Mouse (Mus musculus) layer of hippocampus, adult 2 months (tissue): Measurements from ENCODE around the gene Mmel1. TPM values are rescaled to one million over a fixed set of nuclear protein-coding genes. Genes with fewer than 3 reads are reported as not detected.

Source experiments
- DNase-seq, 2 experiments: peaks; one replicate each; pipeline ENCODE4 v3.0.0; 2022; ENCODE audit warnings: low spot score in 2 of 2
- H3K27ac ChIP-seq: fragments of 200-600 bp; 2 replicates; pipeline ENCODE4 v1.8.1; 2022
- H3K4me3 ChIP-seq: fragments of 200-600 bp; 2 replicates; pipeline ENCODE4 v1.8.1; 2022; ENCODE audit warnings: mild to moderate bottlenecking
- CTCF ChIP-seq: fragments of 200-600 bp; conservative IDR thresholded peaks from 2 replicates; pipeline ENCODE4 v1.8.1; 2022; ENCODE audit warnings: antibody characterized with exemption, mild to moderate bottlenecking, moderate library complexity
- long read RNA-seq, 2 experiments: library from polyadenylated mRNA; stranded (forward); transcript quantifications; one replicate each; pipeline ENCODE4 v2.0.0; 2021; ENCODE audit warnings: borderline mapping rate in 2 of 2
- total RNA-seq, 2 experiments: library from RNA; stranded (reverse); gene quantifications; 2 replicates each; pipeline ENCODE4 v1.2.3; 2021

The Mmel1 gene
- under 1 TPM; 0.29 to 0.44 TPM for total RNA-seq
- long read RNA-seq, experiment 1, result 0 reads
- long read RNA-seq, experiment 2, result 0 reads

DNA sequence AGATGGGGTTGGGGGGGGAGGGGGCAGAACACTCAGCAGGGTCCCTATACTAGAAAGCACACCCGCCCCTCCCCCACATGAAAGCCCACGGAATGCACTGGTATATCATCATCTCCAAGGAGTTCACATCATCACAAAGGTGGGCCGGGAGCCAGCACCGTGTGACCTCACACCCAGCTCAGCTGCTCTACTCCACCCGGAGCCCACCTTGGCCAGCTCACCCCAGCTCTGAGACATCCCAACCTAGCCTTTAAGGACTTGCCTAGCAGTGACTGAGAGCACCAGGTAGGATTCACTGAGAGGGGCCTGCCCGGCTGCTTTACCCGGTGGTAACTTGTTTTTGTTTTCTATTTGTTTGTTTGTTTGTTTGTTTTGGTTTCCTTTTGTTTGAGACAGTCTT is at the start of gene Mmel1:
Mmel1 (plus strand) TSS at position 146 of the 400 bp plus-strand sequence.
- peak in 1 of 2 experiments; percentile 7 for DNase-seq
- Histone ChIP-seq H3K27ac (no peak within 1 kb of the TSS), H3K4me3 (no peak within 1 kb of the TSS)
- no peak for TF ChIP-seq CTCF

DNA sequence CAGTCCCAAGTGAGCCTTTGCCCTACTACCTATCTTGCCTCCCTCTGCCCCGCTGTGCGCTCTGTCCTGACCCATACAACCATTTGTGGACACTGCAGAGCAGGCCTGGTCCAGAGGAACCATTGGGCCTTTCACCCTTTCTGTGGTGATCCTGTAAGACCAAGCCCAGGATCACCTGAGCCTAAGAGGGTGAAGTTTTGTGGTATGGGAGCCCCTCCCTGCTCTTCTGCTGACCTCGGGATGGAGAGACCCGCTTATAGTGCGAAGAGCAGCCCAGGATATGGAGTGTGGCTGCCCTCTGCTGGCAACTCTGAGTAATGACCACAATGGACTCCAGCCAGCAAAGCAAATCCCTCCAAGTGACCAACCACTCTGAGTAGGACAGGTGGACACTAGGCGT is 43.7 kb upstream of the Mmel1 start:
- DNase-seq, result peak; percentile 35 to 61
- no peak overlapping the region for H3K4me3 ChIP-seq
- peak; percentile 95 for TF ChIP-seq CTCF
- no peak overlapping the region for H3K27ac ChIP-seq

DNA sequence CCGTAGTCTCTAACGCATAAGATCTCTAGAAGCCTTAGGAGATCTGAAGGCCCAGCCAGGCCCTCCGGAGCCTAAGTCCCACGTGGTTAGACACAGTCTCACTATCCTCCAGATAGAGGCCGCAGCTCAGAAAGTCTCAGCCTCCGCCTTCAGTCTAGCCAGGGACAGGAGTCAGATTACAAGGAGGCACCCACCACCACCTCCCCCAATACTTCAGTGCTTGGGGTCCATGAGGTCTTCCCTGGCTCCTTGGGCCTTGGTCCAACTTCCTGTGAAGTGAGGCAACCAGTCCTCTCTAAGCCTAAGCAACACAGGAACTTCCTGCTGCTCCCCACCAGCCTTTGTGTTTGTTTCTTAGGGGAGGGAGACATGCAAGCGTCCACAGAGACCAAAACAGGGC is 43.2 kb upstream of the Mmel1 start:
- Histone ChIP-seq H3K4me3 (no peak overlapping the region), H3K27ac (0 out of 2 replicates have a peak overlapping the region, but pooled peaks have one; percentile 10)
- DNase-seq, result no peak
- TF ChIP-seq CTCF, result no peak

DNA sequence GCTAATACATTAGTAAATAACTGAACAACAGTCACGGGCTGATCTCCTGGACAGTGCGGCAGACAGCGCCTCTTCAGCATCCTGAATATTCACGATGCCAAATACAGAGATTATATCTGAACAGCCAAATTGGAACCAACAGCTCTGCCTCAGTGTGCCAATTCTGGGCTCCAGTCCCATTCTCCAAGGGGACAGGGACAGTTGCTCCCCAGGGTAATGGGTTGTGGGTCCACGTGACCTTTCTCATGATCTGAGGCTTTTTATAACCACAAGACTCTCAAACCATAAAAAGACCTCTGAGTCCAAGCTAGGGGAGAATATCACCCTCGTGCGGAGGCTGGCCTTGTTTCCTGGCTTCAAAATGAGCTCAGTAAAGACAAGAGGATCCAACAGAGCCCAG is 42.2 kb upstream of the Mmel1 start:
- no peak overlapping the region for H3K4me3 ChIP-seq
- H3K27ac ChIP-seq, result peak overlapping the region; percentile 46; the same call in 1 of the 2 replicates
- TF ChIP-seq CTCF, result no peak
- peak; percentile 25 to 33 for DNase-seq

DNA sequence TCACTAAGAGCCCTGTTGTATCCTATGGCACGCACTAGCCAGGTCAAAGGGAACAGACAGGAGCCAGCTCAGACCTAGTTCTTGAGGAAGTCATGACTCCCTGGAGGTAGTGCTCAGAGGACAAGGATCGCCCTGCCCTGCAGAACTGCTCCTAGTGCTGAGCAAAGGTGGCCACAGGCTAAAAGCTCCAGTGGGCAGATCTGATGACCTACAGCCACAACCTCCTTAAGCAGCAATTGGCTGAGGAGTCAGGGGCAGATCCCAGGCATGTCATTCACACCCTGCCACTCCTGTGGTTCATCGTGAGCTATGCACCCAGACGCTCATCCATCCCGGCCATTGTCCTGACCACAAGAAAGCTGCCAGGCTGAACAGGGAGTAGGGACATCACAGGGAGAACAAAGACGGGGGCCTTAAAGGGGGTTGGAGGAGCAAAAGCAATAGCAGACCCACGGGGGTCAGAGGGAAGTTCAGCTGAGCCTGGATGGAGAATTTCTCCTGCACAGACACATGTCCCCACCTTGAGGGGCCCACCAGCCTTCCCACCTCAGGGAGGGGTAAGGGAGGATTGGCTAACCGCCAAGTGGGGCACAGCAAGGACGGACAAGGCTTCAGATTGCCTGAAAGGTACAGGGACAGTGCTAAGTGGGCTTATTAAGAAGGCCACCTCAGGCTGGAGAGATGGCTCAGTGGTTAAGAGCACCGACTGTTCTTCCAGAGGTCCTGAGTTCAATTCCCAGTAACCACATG is 41.3 kb upstream of the Mmel1 start:
- Histone ChIP-seq H3K4me3 (no peak overlapping the region), H3K27ac (peak overlapping the region; percentile 46; the same call in 1 of the 2 replicates)
- DNase-seq, result no peak
- no peak for TF ChIP-seq CTCF

DNA sequence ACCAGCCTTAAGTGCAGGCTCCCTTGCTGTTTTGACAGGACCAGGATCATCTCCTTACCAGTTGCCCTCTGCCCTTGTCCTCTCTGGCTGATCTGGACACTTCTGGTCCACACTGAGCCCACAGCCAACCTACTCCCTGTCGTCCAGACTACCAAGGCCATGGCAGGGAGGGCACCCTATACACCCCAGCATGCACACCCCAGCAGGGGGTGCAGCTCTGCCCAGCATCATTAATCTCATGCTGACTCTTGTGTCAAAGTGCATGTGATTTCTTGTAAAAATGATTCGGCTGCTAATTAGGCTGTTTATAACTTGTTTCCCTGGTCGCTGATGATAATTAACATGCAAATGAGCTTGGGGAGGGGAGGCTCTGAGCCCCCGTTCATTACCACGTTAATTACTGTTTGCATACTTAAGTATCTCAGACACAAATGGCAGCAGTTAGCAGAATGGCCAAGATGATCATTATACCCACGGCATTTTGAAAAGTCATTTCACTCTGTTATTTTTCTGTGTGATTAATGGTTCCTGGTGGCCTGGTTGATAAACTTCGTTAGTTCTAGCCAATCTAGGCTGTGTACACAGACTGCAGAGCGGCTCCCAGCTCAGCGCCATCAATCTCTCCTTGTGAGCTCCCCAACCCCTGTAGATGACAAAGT is 37.3 kb upstream of the Mmel1 start:
- TF ChIP-seq CTCF, result no peak
- Histone ChIP-seq H3K4me3 (no peak overlapping the region), H3K27ac (no peak overlapping the region)
- no peak for DNase-seq

DNA sequence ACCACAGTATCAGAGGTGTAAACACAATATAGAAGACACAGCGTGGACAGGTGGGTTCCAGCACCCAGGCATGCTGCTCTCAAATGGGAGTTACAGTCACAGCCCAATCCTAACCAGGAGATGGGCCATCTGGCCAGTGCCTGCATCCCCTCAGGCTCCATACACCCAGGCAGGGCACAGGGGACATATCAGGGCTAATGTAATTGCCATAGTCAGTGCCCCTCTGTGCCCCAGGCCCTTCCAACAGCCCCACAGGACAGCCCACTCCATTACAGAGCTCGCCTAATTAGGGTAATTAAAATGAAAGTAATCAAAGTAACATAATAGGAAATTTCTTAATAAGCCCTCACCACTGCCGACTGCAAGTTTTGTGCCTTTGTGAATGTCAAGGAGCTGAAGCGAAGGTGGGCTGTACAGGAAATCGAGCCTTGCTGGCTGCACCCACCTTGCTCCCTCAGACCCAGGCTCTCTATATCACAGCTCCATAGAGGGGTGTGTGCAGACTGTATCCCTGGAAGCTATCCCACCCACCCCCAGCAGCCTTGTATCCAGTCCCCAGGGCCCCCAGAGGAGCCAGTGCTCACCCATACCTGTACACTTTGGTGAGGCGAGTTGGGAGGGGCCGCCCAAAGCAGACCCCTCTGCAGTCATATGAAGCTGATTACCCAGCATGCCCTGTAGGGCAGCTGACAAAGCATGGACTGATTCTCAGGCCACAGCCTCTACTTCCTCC is 33.0 kb upstream of the Mmel1 start:
- no peak for DNase-seq
- TF ChIP-seq CTCF, result no peak
- Histone ChIP-seq H3K4me3 (no peak overlapping the region), H3K27ac (no peak overlapping the region)

DNA sequence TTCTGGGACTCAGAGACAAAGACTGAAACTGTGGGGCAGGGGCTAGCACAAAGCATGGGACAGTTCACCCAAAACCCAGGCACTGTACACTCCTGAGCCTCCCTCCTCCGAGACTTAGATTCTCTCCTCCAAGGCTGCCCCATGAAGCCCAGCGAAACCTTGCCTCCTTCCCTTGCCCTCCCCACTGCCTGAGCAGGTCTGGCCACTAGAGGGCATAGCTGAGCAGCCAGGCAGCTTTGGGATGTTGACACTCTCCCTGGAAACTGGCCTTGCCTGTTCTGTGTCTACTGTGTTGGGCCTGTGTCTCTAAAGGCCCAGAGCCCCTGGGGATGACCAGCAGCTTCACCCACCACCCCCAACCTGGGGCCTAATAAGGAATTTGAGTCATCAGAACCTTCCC is 32.2 kb upstream of the Mmel1 start, which contains the start of gene Ttc34:
Ttc34 (plus strand) TSS at position 290 of the 400 bp plus-strand sequence.
- peak; percentile 34 to 78 for DNase-seq
- Histone ChIP-seq H3K27ac (no peak within 1 kb of the TSS), H3K4me3 (no peak within 1 kb of the TSS)
- TF ChIP-seq CTCF, result peak; percentile 98; the same call in 1 of the 2 replicates

DNA sequence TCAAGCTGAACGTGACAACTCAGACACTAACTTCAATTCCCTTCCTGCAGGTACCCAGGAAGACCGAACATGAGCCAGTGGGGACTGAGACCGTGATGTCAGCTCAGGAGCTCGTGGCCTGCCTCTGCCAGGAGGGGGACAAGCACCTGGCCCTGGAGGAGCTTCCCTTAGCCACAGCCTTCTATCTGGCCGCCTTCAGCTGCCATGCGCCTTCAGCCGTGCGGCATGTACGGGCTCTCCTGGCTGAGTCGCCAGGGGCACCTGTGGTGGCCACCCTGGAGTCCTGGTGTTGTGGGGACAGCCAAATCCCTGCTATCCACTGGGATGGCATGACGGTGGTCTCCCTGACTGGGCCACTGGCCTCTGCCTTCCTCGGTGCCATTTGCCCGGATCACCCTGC is 30.6 kb upstream of the Mmel1 start:
- no peak for TF ChIP-seq CTCF
- DNase-seq, result no peak
- Histone ChIP-seq H3K27ac (no peak overlapping the region), H3K4me3 (no peak overlapping the region)

DNA sequence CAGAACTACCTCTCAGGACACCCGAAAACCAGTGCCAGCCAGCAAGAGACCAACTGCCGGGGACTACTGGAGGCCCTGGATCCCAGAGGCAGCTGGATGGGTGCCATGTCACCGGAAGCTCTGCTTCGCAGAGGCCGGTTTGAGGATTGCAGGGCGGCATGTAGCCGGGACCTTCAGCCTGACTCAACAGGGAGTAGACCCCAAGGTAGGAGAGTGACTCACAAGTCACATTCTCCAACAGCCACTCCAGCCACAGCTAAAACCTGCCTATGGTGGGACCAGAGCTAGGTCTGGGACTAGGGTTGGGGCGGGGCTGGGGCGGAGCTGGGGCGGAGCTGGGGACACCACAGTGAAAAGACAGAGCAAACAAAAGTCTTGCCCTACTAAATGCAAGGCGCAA is 30.0 kb upstream of the Mmel1 start:
- no peak for DNase-seq
- TF ChIP-seq CTCF, result no peak
- no peak overlapping the region for H3K27ac ChIP-seq
- H3K4me3 ChIP-seq, result no peak overlapping the region

DNA sequence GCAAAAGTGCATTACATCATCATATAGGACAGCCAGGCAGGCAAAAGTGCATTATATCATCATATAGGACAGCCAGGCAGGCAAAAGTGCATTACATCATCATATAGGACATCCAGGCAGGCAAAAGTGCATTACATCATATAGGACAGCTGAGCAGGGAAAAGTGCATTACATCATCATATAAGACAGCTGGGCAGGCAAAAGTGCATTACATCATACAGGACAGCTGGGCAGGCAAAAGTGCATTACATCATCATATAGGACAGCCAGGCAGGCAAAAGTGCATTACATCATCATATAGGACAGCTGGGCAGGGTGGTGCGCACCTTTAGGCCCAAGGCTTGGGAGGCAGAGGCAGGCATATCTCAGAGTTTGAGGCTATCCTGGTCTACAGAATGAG is 16.7 kb upstream of the Mmel1 start:
- TF ChIP-seq CTCF, result no peak
- DNase-seq, result no peak
- Histone ChIP-seq H3K4me3 (no peak overlapping the region), H3K27ac (no peak overlapping the region)

DNA sequence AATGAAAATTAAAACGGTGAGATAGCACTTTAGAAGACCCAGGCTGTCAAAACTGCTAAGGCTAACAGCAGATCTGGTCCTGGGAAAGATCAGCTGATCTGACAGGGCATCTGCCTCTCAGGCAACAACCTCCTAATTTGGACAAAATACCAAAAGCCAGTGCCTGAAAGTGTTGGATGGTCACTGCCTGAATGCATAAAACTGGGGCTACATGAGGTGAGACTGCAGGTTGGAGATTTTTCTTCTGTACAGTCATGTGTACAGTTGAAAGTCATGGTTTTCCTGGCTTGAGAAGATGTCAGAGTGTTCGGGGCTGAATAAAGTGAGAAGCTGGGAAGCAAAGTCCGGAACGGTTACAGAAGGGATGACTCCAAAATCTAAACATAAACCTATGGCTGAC is 15.5 kb upstream of the Mmel1 start:
- DNase-seq, result no peak
- Histone ChIP-seq H3K27ac (no peak overlapping the region), H3K4me3 (no peak overlapping the region)
- no peak for TF ChIP-seq CTCF
